Mouse (Mus musculus) retina, embryonic 14.5 days (tissue): ENCODE measurements around the gene Ugt2b36.
"Not testable (repeated sequence)": the region's sequence is repeated elsewhere in the genome, so short reads cannot be mapped to it uniquely, and the experiment has no call there.

ENCODE experiments used
- DNase-seq: peaks from one replicate; pipeline ENCODE4 v3.0.0-alpha.2; 2015; ENCODE audit warnings: low spot score

Gene Ugt2b36

DNA sequence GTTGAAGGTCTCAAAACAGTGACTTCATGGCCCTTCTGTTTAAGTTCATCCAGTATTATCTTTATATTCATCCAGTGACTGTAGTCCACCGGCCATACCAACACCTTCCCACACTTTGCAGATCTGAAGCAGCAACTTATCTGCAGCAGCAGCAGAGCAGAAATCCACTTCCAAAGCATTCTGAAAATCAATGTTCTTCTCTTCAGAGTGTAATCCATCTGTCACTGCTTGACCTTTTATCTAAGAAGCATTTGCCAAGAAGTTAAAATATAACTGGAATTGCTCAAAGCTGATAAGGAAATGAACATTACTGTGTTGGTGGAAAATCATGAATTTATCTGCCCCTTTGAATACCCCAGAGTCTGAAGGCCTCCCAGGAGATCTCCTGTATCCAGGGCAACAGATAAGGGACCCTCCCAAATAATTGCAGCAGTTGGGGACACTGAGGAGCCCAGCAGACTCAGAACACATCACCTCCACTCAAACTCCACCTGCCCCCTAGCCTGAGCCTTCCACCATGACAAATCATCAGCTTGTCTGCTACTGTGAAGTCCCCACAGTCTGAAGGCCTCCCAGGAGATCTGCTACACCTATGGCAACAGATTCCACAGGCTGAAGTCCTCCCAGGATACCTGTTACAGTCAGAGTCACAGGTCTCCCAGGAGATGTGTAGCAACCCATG, at the start of gene Ugt2b36:
TSS of gene Ugt2b36 (minus strand) at position 210 of the 682 bp plus-strand sequence.
- no peak for DNase-seq

DNA sequence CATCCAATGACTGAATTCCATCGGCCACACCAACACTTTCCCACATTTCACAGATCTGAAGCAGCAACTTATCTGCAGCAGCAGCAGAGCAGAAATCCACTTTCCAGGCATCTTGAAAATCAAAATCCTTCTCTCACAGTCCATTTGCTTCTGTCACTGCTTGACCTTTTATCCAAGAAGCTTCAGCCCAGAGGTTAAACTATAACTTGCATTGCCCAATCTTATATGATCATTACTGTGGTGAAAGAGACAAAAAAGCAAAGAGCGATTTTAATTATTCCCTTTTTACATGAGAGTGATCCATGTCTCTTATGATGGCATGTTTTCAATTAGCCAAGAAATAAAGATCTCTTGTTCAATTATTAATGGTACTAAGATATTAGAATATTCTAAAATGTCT, 47.8 kb upstream of the Ugt2b36 start, which contains the start of gene Ugt2b5:
TSS of gene Ugt2b5 (minus strand) at position 123 of the 400 bp plus-strand sequence.
- DNase-seq: not testable (repeated sequence)

DNA sequence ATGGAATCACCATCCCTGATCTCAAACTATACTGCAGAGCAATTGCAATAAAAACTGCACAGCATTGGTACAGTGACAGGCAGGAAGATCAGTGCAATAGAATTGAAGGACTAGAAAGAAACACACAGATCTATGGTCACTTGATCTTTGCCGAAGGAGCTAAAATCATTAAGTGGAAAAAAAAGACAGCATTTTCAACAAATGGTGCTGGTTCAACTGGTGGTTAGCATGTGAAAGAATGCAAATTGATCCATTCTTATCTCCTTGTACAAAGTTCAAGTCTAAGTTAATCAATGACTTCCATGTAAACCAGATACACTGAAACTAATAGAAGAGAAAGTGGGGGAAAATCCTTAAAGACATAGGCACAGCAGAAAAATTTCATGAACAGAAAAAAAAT, 11.3 kb upstream of the Ugt2b36 start:
- not testable (repeated sequence) for DNase-seq

DNA sequence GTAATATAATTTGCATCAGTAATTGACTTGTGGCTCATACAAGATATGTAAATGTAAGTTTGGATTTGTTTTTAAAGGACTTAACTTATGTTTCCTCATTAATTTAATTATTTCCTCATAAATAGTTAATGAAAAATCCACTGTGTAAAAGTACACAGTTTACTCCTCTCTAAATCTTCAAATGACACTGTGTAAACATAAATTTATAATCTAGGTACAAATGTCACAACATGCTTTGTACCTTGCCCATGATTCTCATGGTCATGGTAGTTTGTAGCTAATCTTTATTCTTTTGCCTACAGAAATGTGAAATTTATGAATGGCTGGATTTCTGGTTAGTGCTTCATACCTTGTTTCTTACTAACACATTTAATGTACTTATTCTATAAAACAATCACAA, 1.2 kb downstream of the Ugt2b36 start:
- no peak for DNase-seq

DNA sequence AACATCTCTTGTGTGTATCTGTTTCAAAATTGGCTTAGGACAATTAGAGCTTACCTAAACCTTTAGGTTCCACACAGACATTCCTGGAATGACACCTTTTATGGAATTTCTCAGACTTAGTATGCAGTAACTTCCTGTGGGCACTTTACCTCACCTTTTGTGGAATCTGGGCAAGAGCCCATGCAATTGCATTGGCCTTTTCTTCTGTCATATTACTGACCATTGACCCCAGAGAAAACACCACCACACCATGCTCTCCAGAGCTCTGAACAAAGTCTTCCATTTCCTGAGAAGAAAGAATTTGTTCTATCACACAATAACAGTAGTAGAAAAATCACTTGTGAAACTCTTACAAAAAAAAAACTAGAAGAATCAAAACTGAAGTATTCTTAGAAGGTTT, 3.1 kb downstream of the Ugt2b36 start:
- DNase-seq: no peak

DNA sequence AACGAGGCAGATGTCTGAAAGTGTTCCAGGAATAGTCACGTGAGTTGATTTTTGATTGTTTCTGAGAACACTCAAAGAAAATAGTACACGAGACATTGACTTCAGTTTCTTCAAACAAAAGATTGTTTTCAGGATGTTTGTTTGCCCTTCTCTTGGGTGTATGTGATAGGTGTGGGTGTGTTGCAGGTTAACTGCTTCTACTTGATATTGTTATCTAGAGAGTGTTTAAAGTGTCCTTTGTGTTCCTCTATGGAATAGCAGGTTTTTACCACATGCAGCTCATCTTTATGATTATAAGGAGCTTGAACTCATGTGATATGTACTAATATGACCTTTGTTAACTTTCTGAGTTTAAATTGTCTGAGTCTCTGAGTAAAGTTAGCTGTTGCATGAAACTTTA, 6.1 kb downstream of the Ugt2b36 start:
- DNase-seq: no peak

DNA sequence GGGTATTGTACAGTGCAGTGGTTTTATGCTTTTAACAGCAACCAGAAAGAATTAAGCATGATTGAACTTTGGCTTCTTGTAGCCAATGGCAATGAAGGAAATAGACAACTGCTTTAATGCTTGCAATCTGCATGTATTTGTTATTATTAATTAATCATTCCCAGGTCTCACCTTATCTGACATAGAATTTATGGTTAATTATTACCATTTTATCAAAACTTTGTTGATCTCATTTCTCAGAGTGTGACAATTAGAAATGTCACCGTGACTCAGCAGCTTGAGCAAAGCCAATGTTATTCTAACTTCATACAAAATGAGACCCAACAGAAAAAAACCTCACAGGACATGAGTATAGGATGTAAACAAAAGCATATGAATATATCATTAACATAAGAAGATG, 61.7 kb downstream of the Ugt2b36 start:
- DNase-seq: no peak

DNA sequence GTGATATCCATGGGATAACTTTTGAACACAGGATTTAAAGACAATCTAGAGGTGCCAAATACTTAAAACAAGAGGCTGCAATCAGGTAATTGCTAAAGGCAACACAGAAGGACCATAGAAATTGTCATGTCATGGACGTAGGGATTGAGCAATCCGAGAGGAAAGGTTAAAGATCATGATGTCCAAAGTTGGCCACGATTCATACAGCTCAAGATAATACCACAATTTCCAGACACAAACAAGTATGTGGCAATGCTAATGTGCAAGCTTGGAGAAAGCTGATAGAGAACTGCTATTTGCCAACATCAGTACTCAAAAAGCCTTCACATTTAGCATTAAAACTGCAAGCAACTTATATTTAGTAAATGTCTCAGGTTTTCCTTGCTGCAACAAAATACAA, 65.0 kb downstream of the Ugt2b36 start:
- no peak for DNase-seq
